Mouse (Mus musculus) spleen, postnatal 4 days (tissue): ENCODE measurements around the gene Mnx1.
"Not testable (repeated sequence)": the region's sequence is repeated elsewhere in the genome, so short reads cannot be mapped to it uniquely, and the experiment has no call there.

Experiments
- DNase-seq, 2 experiments: peaks; one replicate each; pipeline ENCODE4 v3.0.0; 2022; ENCODE audit warnings: low spot score in 2 of 2

The Mnx1 gene

DNA sequence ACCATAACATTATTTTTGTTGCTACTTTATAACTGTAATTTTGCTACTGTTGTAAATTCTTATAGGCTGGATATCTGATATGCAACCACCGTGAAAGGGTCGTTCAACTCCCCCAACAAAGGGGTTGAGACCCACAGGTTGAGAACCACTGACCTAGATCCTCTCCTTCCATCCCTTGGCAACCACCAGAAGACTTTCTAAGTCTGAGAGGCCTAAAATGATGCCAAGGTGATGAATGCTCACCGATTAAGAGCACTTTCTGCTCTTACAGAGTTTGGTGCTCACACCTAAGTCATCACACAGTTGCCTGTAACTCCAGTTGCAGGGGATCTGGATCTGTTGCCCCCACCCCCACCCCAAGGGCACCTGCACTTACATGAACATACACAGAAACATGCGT, 8.8 kb downstream of the Mnx1 start:
- no peak for DNase-seq

DNA sequence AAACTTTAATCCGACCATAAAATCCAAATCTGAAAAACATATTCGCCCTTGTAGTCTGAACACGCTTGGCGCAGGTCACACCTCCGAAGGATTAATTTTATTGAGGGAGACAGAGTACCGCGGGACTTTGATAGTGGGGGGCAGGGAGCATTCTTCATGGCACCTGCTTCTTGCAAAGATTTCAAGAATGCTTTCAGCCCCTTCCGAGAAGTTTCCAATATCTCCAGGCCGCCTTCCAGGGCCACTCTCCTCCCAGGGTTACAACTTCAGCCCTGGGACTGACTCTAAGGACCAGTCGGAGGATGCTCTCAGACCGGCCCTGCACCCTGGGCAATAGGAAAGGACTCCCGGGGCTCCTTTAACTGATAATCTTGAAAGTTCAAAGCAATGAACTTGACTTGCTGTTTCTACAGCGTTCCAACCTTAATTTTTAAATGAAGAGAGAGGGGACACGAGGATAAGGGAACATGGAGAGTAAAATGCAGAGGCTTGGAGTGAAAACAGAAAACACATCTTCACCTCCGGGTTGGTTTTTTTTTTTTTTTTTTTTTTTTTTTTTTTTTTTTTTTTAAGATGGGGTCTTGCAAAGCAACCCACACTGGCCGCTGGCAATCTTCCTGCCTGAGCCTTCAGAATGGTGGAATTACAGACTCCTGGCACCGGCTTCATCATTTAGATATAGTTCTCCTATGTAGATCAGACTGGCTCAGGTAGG, 9.8 kb downstream of the Mnx1 start:
- DNase-seq, result no peak

DNA sequence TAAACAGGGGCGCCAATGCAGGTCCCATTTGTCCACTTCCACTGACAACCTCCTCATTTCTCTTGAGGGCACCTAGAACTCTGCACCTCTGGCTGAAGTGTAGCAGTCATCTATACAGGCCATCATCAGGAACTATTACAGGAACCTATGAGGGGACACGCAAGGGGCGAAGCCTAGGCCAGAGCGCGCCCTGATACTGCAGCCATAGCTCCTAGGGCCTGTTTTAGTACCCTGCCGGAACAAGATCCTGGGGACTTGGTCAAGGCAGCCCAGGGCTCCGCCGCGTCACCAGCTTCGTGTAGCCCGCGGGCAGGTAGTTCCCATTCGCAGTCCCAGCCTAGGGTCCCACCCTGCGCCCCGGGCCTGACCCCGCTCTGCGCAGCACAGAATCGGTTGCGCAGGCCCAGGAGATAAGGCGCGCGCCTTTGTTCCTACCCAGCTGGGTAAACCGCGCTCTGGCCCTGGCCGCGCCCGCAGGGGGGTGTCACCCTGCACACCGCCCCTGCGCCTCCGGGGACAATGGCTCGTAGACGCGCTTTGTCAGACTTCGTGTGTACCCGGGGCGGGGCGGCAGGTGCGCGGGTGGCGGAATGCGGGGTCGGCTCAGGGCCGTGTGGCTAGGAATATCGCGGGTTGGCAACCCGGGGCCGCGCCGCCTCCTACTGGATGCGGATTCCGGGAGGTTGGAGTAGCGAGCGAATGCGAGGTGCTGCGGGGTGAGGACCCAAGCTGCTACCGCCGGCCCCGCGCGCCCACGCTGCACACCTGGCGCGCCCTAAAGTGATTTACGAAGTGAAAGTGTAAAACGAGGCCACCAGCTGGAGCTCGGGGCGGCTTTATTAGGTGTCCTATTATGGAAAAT, 10.6 kb downstream of the Mnx1 start:
- DNase-seq, result peak in 1 of 2 experiments; percentile 65

DNA sequence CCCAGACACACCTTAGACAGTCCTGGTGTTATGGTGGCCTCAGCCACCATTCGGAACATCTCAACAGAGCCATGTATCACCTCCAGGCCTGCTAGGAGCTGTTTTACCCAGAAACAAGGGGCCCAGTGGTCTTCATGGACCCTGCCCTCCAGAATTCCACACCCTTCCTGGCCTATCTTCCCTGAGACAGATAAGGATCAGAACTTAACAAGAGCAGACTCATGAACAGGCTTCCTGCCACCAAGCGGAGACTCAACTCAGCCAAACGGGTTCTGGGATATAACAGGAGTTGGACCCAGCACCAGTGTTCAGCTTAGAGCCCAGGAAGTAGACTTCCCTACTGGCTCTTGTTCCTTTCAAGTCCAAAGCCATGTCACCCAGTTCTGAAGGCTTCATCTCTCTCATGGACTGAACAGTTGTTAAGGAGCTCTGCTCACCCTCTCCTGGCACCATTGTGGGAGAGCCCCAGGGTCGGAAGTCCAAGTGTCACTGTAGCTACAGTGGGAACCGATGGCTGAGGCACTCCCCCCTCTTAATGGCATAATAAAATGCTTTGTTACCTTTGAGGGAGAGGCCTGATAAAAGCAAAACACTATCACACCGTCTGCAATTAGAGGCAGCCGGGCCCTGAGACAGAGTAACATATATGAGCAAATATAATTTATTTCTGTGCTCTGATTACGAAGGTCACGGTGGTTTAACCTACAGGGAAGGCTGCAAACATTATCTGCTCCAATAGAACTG, 15.2 kb downstream of the Mnx1 start:
- DNase-seq, result no peak

DNA sequence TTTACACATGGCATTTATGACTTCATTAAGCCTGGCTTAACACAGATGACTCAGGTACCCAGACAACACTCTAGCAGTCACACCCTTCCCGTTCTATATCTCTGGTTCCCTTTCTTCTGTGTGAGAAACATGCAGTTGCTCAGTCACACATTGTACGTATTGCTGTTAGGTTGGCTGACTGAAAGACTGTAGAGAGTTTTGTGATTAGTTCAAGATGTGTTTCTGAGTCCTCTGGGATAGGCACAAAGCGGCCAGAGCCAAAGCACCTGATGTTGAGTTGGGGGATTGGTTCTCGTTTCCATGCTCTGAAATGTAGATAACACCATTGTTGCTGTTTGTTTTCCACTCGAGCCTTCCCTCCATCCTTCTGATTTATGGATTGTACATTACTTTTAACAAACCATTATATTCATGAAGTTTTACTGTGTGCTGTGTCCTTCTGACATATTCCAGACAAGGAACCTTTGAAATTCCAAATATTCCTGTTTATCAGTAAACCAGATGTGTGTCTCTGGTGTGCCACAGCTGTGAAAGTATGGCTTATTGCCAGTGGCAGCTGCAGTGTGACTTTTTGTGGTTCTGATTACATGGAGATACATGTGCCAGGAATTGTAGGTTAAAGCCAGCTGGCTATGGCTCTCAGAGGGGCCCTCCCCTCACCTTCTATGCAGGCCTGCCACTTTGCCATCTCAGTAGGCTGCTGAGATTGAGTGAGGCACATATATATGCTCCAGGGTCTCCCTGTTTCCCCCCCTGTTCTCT, 21.2 kb downstream of the Mnx1 start:
- DNase-seq, result no peak

DNA sequence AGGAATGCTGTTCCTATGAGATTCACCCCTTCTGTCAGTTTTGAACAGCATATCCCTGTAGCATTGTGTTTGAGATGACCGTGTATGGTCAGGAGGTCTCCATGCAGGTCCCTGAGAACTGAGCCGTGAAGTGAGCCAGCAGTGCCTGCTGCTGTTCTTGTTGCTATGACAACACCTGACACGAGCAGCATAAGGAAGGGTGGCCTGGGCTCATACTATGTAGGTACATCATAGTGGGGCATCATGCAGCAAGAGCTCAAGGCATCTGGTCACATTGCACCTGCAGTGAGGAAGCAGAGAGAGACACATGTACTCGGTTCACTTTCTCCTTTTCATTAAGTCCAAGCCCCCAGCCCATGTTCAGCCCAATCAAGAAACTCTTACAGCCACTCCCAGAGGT, 25.9 kb downstream of the Mnx1 start:
- DNase-seq, result no peak

DNA sequence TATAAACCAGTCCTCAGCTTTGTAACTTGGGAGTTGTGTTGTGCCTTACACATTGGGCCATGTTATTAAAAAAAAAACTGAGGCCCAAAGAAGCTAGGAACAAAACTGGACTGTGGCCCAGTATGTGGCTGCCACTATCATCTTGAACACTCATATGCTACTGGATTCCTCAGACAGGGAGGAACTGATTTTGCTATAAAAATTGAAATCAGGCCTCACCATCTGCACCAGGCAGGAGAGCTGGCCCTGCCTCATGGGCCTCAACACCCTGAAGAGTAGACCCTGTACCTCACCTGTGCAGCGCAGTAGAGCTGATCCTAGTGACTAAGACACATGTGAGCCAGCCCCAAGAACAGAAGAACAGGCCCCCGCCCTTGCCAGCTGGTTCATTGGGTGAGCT, 33.0 kb downstream of the Mnx1 start:
- DNase-seq, result no peak

DNA sequence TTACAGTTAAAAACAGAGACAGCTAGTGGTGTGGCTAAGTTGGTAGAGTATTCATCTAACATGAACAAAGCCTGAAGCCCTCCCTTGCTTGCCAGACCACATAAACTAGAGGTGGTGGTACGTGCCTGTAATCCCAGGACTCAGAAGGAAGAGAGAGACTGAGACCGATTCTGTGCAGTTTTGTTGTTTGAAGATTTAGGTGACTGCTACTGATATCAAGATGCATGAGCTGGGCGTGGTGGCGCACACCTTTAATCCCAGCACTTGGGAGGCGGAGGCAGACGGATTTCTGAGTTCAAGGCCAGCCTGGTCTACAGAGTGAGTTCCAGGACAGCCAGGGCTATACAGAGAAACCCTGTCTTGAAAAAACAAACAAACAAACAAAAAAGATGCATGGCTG, 41.5 kb downstream of the Mnx1 start:
- not testable (repeated sequence) for DNase-seq

DNA sequence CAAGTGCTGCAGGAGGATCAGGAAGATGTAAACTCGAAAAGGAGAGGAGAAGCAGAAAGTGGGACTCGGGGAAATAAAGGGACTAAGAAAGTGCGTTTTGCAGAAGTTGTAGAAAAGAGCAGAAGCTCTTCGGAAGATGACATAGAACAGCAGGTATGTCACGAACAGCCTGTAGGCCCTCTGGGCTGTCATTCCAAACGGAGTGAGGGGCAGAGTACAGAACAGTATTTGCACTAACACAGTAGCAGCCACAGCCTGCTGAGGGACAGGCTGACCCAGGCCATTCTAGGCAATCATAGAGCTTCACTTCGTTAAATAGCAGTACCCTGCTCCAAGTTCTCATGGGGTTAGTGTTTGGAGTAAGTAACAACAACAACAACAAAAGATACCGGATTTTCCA, 42.8 kb downstream of the Mnx1 start:
- no peak for DNase-seq

DNA sequence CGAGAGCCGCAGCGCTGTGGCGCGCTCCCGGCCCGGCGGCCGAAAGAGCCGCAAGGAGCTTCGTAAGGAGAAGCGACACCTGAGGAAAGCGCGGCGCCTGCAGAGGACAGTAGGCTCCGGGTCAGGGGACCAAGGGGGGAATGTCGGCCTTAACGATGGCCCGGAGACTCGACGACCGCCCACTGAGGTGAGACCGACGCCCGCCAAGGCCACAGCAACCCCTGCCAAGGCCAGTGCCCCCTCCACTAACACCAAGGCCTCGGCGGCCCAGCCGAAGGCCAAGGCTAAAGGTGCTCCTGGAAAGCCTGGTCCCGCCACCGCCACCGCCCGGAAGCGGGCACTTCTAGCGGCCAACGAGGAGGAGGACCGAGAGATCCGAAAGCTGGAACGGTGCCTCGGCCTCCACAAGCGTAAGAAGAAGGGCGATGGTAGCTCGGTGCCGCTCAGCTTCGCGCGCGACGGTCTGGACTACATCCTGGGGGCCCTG, 43.4 kb downstream of the Mnx1 start:
- peak; percentile 37 to 76 for DNase-seq

DNA sequence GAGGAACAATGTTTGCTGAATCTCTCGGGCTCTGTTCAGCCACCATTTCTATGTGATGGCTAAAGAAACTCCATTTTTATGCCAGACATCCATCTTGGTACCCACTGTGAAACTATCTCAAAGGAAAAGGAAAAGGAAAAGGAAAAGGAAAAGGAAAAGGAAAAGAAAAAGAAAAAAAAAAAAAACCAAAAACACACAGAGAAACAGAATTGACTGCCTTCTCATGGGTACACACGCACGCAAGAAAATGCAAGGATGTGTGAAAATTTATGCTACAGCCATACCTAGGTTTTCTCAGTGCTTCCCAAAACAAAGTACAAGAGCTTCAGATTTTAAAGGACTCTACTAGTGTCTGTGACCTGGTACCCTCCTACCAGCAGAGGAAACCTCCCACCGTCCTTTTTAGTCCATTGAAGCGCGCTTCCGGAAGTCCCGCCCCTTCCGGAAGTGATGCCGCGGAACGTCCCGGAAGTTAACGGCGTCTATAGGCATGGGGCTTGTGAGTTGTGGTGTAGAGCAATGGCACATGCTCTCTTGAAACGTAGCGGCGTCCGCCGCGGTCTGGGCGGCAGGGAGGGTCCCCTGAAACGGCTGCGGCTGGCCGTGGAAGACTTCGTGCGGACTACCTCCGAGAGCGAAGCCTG, 43.9 kb downstream of the Mnx1 start, which contains the start of gene Nom1:
Gene Nom1 (plus strand): TSS at position 437 of the 644 bp plus-strand sequence.
- peak; percentile 84 to 92 for DNase-seq

DNA sequence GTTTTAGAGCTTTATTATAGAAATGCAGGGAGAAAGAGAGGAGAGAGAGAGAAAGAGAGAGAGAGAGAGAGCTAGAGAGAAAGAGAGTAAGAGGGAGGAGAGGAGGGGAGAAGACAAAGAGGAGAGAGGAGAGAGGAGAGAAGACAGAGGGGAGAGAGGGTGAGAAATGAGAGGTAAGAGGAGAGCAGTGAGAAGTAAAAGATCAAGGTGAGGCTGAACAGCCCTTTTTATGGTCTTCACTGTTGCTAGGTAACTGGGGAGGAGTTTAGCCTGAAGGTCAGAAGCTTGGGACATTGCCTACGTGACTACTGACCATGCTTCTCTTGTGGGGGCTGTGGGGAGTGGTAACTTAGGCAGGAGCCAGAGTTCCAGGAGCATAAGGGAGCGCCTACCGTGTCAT, 54.9 kb downstream of the Mnx1 start:
- DNase-seq, result not testable (repeated sequence)
